Mouse (Mus musculus): ENCODE data around the gene Thumpd3.

Gene Thumpd3

GRCm38 (mm10) chr6:113079492-113079891 is 33.5 kb downstream of the Thumpd3 start:
- no peak for DNase-seq

- DNase-seq = no peak
These were observed 36.2 kb downstream of the Thumpd3 start for GRCm38 (mm10) chr6:113082229-113082628.

- no peak for DNase-seq
These were observed 38.6 kb downstream of the Thumpd3 start for GRCm38 (mm10) chr6:113084590-113084989.

GRCm38 (mm10) chr6:113093206-113093605 is 47.2 kb downstream of the Thumpd3 start:
- peak; percentile 77 for DNase-seq

- no peak for DNase-seq
These were observed 49.5 kb downstream of the Thumpd3 start for GRCm38 (mm10) chr6:113095547-113095946.

GRCm38 (mm10) chr6:113097662-113098061 is 51.6 kb downstream of the Thumpd3 start:
- DNase-seq = peak; percentile 7

GRCm38 (mm10) chr6:113099640-113100289 is 53.7 kb downstream of the Thumpd3 start:
- peak; percentile 96 for DNase-seq

GRCm38 (mm10) chr6:113102541-113102940 is 56.5 kb downstream of the Thumpd3 start:
- DNase-seq = no peak

- peak; percentile 68 for DNase-seq
These were observed 57.7 kb downstream of the Thumpd3 start for GRCm38 (mm10) chr6:113103765-113104164.

GRCm38 (mm10) chr6:113109378-113109777 is 63.4 kb downstream of the Thumpd3 start:
- no peak for DNase-seq

- no peak for DNase-seq
These were observed 63.9 kb downstream of the Thumpd3 start for GRCm38 (mm10) chr6:113109956-113110355.

Data from cerebellum, adult 9-10 months (tissue).